Mouse (Mus musculus) neutrophil, adult 83 days (primary cell): ENCODE results near the gene Dek. TPM values are rescaled to one million over a fixed set of nuclear protein-coding genes. Genes with fewer than 3 reads are reported as not detected.

Experiments used
- total RNA-seq, 2 experiments: library from RNA; stranded (reverse); gene quantifications; one replicate each; pipeline ENCODE4 v1.2.4; 2023

The Dek gene
- total RNA-seq, result 100 to 1,000 TPM; 172 to 178 TPM

GRCm38 (mm10) chr13:47105711-47106579 is at the start of gene Dek:
Dek (minus strand) TSS chr13:47106201.

GRCm38 (mm10) chr13:47122537-47123430 is 16.8 kb upstream of the Dek start, which contains the start of gene Rnf144b:
Rnf144b (plus strand) TSS chr13:47122656.

GRCm38 (mm10) chr13:47044617-47044947 is 61.4 kb downstream of the Dek start, which contains the start of gene Tpmt:
Tpmt (minus strand) TSS chr13:47044737.

GRCm38 (mm10) chr13:47043030-47043680 is 62.8 kb downstream of the Dek start, which contains the start of gene Kdm1b:
Kdm1b (plus strand) TSS chr13:47043499.

Other genes with a start within 250 kb of the Dek start
- 10 to 100 TPM; 27.4 to 31.9 TPM for gene Kif13a, start 176.3 kb downstream of the Dek start, total RNA-seq
- under 1 TPM in 1 of 2 experiments, not detected in 1; 0.33 TPM for gene Nhlrc1, start 91.4 kb downstream of the Dek start, total RNA-seq
- 1 to 10 TPM; 6.6 to 6.8 TPM for gene Kdm1b, start 62.7 kb downstream of the Dek start, total RNA-seq
- gene Tpmt, start 61.5 kb downstream of the Dek start, total RNA-seq, result 1 to 10 TPM; 1.2 to 3.4 TPM
- 10 to 100 TPM; 22.8 to 23.3 TPM for gene Rnf144b, start 16.5 kb upstream of the Dek start, total RNA-seq